Mouse (Mus musculus): Measurements from ENCODE around the gene Adprhl2. TPM values are rescaled to one million over a fixed set of nuclear protein-coding genes. Genes with fewer than 3 reads are reported as not detected.

Gene Adprhl2
- polyA plus RNA-seq, 1 experiment = 16.1 TPM

DNA sequence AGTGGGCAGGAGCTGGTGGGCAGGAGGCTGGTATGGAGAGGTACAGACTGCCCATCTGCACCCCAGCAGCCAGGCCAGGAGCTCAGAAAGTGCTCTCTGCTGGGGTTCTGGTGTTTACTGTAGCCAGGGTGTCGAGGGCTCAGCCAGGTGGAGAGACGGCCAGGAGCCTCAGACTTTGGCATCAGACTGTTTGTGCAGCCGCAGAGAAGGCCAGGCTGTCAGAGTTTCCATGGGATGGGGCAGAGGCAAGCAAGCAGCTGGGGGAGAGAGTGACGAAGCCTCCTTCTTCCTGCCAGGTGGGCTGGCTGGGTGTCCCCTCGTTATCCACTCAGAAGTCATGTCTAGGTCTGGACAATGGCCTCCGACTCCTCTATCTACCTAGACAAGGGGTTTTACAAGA lies 26.4 kb downstream of the Adprhl2 start:
- Histone ChIP-seq H3K4me1 (ENCODE audit: control insufficient read depth, insufficient read depth, low read length) (no peaks in the 10 kb centered on the region), H3K27ac (ENCODE audit: insufficient read depth, low read depth, low read length) (no peak overlapping the region), H3K4me3 (ENCODE audit: insufficient read depth, low read length) (no peak overlapping the region)
- TF ChIP-seq POLR2A (IDR thresholded peaks at IDR 0.05; ENCODE audit: borderline replicate concordance, low read depth, low read length) = no peak
- no peak for TF ChIP-seq CTCF (IDR thresholded peaks at IDR 0.05; ENCODE audit: low read depth, low read length)

DNA sequence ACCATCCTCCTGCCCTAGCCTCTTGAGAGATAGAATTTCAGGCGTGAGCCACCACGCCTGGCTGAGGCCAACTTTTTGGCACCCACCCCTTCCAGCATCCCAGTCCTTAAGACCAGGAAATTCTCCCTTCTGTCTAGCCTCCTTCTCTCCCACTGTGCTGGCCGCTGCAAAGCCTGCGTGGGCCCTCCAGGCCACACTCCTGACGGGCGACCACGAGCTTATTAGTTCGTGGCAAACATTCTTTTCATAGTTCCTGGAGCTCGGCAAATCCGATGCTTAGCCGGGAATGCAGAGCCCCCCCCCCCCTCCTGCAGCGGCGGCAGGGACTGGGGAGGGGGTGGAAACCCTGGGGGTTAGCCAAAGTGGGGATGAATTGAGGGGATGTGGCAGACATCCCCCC lies 30.3 kb downstream of the Adprhl2 start:
- TF ChIP-seq POLR2A (IDR thresholded peaks at IDR 0.05; ENCODE audit: borderline replicate concordance, low read depth, low read length) (no peak), CTCF (IDR thresholded peaks at IDR 0.05; ENCODE audit: low read depth, low read length) (no peak)
- H3K4me1 ChIP-seq (ENCODE audit: control insufficient read depth, insufficient read depth, low read length) = no peaks in the 10 kb centered on the region
- no peak overlapping the region for H3K27ac ChIP-seq (ENCODE audit: insufficient read depth, low read depth, low read length)

DNA sequence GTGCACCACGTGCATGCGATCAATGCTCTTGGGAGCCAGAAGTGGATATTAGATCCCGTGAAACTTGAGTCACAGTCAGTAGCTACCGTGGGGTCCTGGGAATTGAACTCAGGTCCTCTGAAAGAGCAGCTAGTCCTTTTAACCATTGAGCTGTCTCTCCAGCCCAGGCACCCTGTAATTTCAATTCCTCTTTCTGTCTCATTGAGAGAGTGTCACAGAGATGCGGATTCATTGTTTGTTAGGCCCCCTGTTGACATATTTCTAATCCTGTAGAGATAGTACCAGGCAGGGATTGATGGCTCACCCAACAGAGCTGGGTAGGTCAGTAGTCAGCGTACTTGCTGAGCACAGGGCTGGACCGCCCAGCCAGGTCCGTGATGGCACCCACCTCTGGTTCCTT lies 31.2 kb downstream of the Adprhl2 start:
- Histone ChIP-seq H3K27ac (ENCODE audit: insufficient read depth, low read depth, low read length) (no peak overlapping the region), H3K4me3 (ENCODE audit: insufficient read depth, low read length) (no peak overlapping the region), H3K4me1 (ENCODE audit: control insufficient read depth, insufficient read depth, low read length) (no peaks in the 10 kb centered on the region)
- TF ChIP-seq CTCF (IDR thresholded peaks at IDR 0.05; ENCODE audit: low read depth, low read length) (no peak), POLR2A (IDR thresholded peaks at IDR 0.05; ENCODE audit: borderline replicate concordance, low read depth, low read length) (no peak)

More for the DNA sequence above, 30.3 kb downstream of the Adprhl2 start:
- H3K4me3 ChIP-seq (ENCODE audit: insufficient read depth, low read length) = no peak overlapping the region

DNA sequence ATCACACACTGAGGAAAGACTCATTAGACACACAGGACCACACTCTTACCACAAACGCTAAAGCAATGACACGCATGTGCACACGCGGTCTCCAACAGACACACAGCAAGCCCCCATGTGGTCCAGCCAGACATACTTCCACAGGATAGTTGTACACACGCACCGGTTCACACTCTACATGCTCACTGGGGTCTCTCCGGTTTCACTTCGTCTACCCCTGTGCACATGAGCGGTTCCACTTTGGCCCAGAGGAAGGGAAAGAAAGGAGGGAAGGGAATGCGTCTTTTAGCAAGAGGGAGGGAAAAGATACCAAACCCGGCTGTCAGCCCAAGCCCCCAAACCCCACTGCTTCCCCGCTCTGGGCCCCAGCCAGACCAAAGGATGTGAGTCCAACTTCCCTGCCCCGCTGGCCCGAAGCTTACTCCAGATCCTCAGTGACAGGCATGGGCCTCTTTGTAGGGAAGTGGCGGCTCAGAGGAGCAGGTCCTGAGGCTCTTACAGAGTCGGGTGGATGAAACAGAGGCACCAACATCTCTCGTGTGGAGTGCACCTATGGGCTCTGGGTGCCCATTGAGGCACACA lies 33.3 kb downstream of the Adprhl2 start:
- Histone ChIP-seq H3K27ac (ENCODE audit: insufficient read depth, low read depth, low read length) (no peak overlapping the region), H3K4me3 (ENCODE audit: insufficient read depth, low read length) (peak overlapping the region; percentile 13), H3K4me1 (ENCODE audit: control insufficient read depth, insufficient read depth, low read length) (no peaks in the 10 kb centered on the region)
- TF ChIP-seq CTCF (IDR thresholded peaks at IDR 0.05; ENCODE audit: low read depth, low read length) = no peak
- no peak for TF ChIP-seq POLR2A (IDR thresholded peaks at IDR 0.05; ENCODE audit: borderline replicate concordance, low read depth, low read length)

DNA sequence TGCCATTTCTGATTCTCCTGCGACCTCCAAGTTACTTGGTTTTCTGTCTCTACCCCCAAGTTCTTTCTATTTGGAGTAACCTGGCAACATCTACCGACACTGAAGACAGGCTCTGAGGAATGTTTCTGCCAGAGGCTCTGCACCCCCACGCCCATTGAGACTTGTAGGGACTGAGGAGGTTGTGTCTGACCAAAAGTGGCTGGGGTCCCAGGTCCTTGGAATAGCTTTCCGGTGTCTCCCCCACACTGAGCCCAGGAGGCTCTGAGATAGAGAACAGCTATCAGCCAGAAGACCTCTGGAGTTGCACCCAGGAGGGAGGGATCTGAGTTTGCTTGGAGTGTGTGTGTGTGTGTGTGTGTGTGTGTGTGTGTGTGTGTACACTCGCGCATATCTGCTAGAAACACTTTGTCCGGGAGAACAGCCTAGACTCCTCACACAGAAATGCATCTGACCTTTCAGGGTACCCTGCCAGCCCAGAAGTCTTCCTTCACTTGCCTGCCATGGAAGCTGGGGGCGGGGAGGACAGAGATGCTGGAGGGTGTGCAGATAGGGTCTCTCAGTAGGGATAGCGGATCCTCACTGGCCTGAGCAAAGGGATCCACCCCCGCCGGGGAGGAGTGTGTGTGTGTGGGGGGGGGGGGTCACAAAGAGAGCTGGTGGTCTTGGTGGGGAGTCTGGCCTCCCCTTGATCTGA lies 34.1 kb downstream of the Adprhl2 start:
- Histone ChIP-seq H3K27ac (ENCODE audit: insufficient read depth, low read depth, low read length) (no peak overlapping the region), H3K4me3 (ENCODE audit: insufficient read depth, low read length) (peak overlapping the region; percentile 13; the same call in 1 of the 2 replicates), H3K4me1 (ENCODE audit: control insufficient read depth, insufficient read depth, low read length) (no peaks in the 10 kb centered on the region)
- no peak for TF ChIP-seq POLR2A (IDR thresholded peaks at IDR 0.05; ENCODE audit: borderline replicate concordance, low read depth, low read length)
- TF ChIP-seq CTCF (IDR thresholded peaks at IDR 0.05; ENCODE audit: low read depth, low read length) = no peak

DNA sequence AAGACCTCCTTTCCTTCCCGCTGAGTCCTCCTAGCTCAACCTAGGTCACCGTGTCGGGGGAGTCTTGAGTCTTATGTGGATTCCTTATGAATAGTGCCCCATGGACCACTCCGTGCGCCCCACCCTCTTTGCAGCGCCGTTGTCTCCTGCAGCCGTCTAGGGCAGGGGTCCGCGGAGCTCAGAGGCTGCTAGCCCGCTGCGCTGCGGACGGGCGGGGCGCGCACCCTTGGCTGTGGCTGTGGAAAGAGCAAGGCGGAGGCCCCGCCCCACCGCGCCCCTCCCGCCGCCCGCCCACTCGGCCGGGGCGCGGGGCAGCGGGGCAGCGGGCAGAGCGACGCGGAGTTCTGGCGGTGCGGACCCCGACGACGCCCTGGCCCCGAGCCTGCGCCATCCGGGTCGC lies 35.0 kb downstream of the Adprhl2 start, which contains the start of gene Col8a2:
Gene Col8a2, plus strand, starts transcription at position 302 of the 400 bp plus-strand sequence.
- peak within 1 kb of the TSS; percentile 40 for H3K4me3 ChIP-seq (ENCODE audit: insufficient read depth, low read length)
- H3K4me1 ChIP-seq (ENCODE audit: control insufficient read depth, insufficient read depth, low read length) = no peaks in the 10 kb centered on the region
- no peak within 1 kb of the TSS for H3K27ac ChIP-seq (ENCODE audit: insufficient read depth, low read depth, low read length)
- no peak for TF ChIP-seq POLR2A (IDR thresholded peaks at IDR 0.05; ENCODE audit: borderline replicate concordance, low read depth, low read length)
- TF ChIP-seq CTCF (IDR thresholded peaks at IDR 0.05; ENCODE audit: low read depth, low read length) = no peak

DNA sequence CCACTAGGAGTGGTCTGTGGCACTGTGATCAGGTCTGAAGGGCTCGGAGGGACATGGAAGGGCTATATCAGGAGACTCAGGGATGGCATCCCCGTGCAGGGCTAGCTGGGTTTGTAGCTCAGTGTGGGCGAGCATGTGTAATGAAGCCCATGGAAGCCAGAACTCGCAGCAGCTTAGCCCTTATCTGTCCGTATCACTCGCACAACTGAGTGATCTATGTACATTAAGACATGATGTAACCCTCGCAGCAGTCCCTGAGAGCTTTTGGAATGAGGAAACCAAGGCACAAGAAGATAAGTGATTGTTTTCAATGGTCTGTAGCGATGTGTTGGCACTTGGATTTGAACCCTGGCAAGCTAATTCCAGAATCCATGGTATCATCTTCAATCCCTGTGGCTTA lies 37.9 kb downstream of the Adprhl2 start:
- Histone ChIP-seq H3K4me3 (ENCODE audit: insufficient read depth, low read length) (no peak overlapping the region), H3K4me1 (ENCODE audit: control insufficient read depth, insufficient read depth, low read length) (no peaks in the 10 kb centered on the region), H3K27ac (ENCODE audit: insufficient read depth, low read depth, low read length) (no peak overlapping the region)
- TF ChIP-seq CTCF (IDR thresholded peaks at IDR 0.05; ENCODE audit: low read depth, low read length) (no peak), POLR2A (IDR thresholded peaks at IDR 0.05; ENCODE audit: borderline replicate concordance, low read depth, low read length) (no peak)

DNA sequence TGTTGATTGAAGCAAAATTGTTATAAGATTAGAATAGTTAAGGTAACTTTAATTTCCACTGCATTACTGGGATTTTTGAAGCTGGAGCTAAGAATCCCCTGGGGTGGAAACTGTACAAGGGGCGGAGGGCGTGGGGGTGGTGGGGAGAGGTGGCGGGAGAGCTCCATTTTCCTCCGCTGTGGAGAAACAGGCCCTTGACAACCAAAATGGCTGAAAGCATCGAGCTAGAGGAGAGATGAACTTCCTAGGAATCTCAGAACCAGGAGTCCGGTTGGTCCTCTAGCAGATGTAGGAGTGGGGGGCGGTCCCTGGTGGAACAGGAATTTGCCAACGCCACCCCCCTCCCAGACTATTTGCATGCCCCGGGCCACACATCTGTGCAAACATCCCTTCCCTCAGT lies 39.8 kb downstream of the Adprhl2 start:
- Histone ChIP-seq H3K4me3 (ENCODE audit: insufficient read depth, low read length) (no peak overlapping the region), H3K27ac (ENCODE audit: insufficient read depth, low read depth, low read length) (no peak overlapping the region), H3K4me1 (ENCODE audit: control insufficient read depth, insufficient read depth, low read length) (no peaks in the 10 kb centered on the region)
- no peak for TF ChIP-seq CTCF (IDR thresholded peaks at IDR 0.05; ENCODE audit: low read depth, low read length)
- TF ChIP-seq POLR2A (IDR thresholded peaks at IDR 0.05; ENCODE audit: borderline replicate concordance, low read depth, low read length) = no peak

DNA sequence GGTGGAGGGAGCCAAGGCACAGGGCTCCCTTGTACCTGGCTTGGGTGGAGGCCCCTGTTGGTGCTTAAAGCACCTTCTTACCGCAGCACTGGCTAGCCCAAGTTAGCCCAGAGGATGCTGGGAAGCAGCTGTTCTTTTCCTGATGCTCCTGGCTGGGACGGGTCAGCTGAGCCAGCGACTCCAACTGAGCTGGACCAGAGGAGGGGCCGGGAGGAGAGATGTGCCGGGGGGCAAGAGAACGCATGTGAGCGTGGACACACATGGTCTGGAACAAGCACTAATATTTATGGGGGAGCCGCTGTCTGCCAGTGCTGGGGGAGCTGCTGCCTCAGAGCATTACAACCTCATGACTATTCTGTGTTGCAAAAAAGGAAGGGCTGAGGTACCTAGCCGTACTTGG lies 42.5 kb downstream of the Adprhl2 start:
- TF ChIP-seq POLR2A (IDR thresholded peaks at IDR 0.05; ENCODE audit: borderline replicate concordance, low read depth, low read length) (no peak), CTCF (IDR thresholded peaks at IDR 0.05; ENCODE audit: low read depth, low read length) (no peak)
- Histone ChIP-seq H3K4me1 (ENCODE audit: control insufficient read depth, insufficient read depth, low read length) (no peaks in the 10 kb centered on the region), H3K4me3 (ENCODE audit: insufficient read depth, low read length) (no peak overlapping the region)

DNA sequence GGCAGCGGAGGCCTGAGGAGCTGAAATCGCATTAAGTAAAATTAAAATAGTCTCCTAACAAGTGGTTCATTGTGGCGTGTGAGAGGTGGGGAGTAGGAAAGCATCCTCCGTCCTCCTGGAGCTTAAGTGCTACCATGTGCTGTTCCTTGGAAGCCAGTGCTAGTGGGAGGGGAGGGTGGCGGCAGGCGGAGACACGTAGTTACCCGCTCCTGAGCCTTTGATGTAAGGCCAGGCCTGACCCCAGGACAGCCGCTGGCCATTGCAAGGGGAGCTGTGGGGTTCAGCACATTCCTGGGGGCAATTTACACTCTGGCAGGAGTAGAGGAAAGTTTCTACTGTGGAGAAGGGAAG lies 43.0 kb downstream of the Adprhl2 start:
- no peak overlapping the region for H3K4me3 ChIP-seq (ENCODE audit: insufficient read depth, low read length)
- H3K27ac ChIP-seq (ENCODE audit: insufficient read depth, low read depth, low read length) = no peak overlapping the region
- H3K4me1 ChIP-seq (ENCODE audit: control insufficient read depth, insufficient read depth, low read length) = no peaks in the 10 kb centered on the region
- TF ChIP-seq CTCF (IDR thresholded peaks at IDR 0.05; ENCODE audit: low read depth, low read length) (no peak), POLR2A (IDR thresholded peaks at IDR 0.05; ENCODE audit: borderline replicate concordance, low read depth, low read length) (no peak)

More for the DNA sequence above, 42.5 kb downstream of the Adprhl2 start:
- H3K27ac ChIP-seq (ENCODE audit: insufficient read depth, low read depth, low read length) = no peak overlapping the region
